Mouse (Mus musculus) gastrocnemius, adult 8-10 months (tissue): ENCODE results near the gene Gm12394. TPM values are rescaled to one million over a fixed set of nuclear protein-coding genes. Genes with fewer than 3 reads are reported as not detected.
"Not testable (repeated sequence)": the region's sequence is repeated elsewhere in the genome, so short reads cannot be mapped to it uniquely, and the experiment has no call there.

Experiments used
- DNase-seq, 2 experiments: peaks; one replicate each; pipeline ENCODE4 v3.0.0; 2022; ENCODE audit warnings: low spot score in 2 of 2
- total RNA-seq, 4 experiments: library from RNA; stranded (reverse); gene quantifications; 2 replicates each; pipeline ENCODE4 v1.2.4; 2022

Gene Gm12394
- total RNA-seq, 4 experiments from 2014 or later = not detected

DNA sequence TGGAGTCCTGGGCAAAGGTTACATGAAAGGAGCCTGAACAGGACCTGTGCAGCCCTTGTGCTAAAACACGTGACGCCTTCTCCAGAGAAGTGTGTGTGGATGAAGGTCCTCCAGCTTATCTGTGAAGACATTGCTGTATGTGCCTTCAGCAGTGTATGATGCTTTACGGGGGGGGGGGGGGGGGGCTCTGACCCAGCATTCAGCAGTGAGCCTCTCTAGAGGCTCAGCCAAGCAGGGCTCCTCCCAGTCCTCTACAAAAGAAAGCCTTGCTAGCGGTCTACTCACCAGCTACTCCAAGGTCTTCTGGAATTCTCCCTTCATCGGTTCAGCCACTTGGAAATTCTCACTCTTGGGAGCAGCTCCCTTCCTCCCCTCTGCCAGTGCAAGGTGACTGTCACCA is 6.9 kb upstream of the Gm12394 start:
- DNase-seq = not testable (repeated sequence)

GRCm38 (mm10) chr4:42860483-42860882 is 3.9 kb upstream of the Gm12394 start:
- DNase-seq = not testable (repeated sequence)

DNA sequence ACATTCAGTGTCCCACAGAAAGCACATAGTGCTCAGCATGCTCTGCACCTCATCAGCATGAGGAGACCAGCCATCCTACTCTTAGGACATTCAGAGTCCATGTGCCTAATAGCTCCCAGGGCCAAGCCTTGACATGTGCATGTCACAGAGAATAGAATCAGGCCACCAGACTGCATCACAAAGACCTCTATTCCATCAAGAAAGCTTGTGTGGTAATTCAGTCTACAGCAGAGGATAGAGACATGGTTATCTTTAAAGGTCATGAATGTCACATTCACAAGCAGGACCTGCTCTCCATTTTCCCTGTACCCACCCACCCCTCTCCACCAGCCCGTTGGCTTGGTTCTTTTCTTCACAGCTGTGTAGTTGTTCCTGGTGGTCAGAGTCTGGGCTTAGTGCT is 2.8 kb downstream of the Gm12394 start, which contains the start of gene Fam205a1:
Gene Fam205a1 (minus strand): TSS at position 101 of the 400 bp plus-strand sequence.
- DNase-seq = not testable (repeated sequence)

GRCm38 (mm10) chr4:42773893-42774292 is 82.7 kb downstream of the Gm12394 start, which contains the start of gene Ccl21a:
TSS of gene Ccl21a (minus strand) at chr4:42773993.
- DNase-seq = not testable (repeated sequence)

DNA sequence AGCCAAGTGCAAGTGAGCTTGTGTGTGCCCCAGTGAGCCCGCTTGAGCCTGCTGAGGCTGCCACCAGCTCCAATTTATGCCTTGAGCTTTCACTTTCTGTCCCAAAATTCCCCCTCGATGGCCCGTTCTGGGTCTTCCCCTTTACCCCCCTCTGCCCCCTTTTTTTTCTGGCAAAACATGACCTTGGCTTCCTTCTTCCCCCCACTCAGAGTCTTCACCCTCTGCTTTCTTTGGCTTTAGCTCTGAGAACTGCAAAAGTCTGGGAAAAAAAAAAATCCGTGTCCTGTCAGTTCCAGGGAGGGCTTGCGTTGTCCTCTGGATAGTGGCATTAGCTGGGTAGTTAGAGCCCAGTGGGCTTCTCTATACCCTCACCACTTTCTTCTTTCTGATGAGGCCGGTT is 100.1 kb downstream of the Gm12394 start, which contains the start of gene Ccl19:
Gene Ccl19 (minus strand): TSS at position 101 of the 400 bp plus-strand sequence.
- DNase-seq = not testable (repeated sequence)

GRCm38 (mm10) chr4:42735245-42735644 is 121.3 kb downstream of the Gm12394 start, which contains the start of gene 4930578G10Rik:
TSS of gene 4930578G10Rik (plus strand) at chr4:42735545.
- DNase-seq = not testable (repeated sequence)

Other genes with a start within 250 kb of the Gm12394 start
- not detected for gene Gm10591, start 244.6 kb downstream of the Gm12394 start, total RNA-seq
- 10 to 100 TPM in 2 of 4 experiments, 1 to 10 TPM in 2; 7.6 to 16.1 (median 10.5) TPM for gene Gm2564, start 227.1 kb downstream of the Gm12394 start, total RNA-seq
- gene Ccl27b, start 201.5 kb downstream of the Gm12394 start, total RNA-seq = not detected
- under 1 TPM in 1 of 4 experiments, not detected in 3; 0.76 TPM for gene Il11ra2, start 194.9 kb downstream of the Gm12394 start, total RNA-seq
- under 1 TPM in 3 of 4 experiments, not detected in 1; 0.44 to 0.97 (median 0.51) TPM for gene 4930578G10Rik, start 121.2 kb downstream of the Gm12394 start, total RNA-seq
- not detected for gene Ccl19, start 100.2 kb downstream of the Gm12394 start, total RNA-seq
- gene Ccl21a, start 82.8 kb downstream of the Gm12394 start, total RNA-seq = 10 to 100 TPM in 2 of 4 experiments, 1 to 10 TPM in 2; 7.4 to 13.9 (median 10.1) TPM
- gene Fam205a1, start 2.9 kb downstream of the Gm12394 start, total RNA-seq = not detected
- under 1 TPM; 0.53 to 0.75 (median 0.56) TPM for gene Fam205c, start 17.5 kb upstream of the Gm12394 start, total RNA-seq
- under 1 TPM; 0.27 to 0.67 (median 0.50) TPM for gene Phf24, start 59.9 kb upstream of the Gm12394 start, total RNA-seq
- gene Dnajb5, start 93.0 kb upstream of the Gm12394 start, total RNA-seq = 100 to 1,000 TPM; 203 to 225 (median 211) TPM
- gene 1700022I11Rik, start 112.8 kb upstream of the Gm12394 start, total RNA-seq = not detected
- 100 to 1,000 TPM; 252 to 285 (median 260) TPM for gene Vcp, start 143.7 kb upstream of the Gm12394 start, total RNA-seq
- 1 to 10 TPM; 1.1 to 2.2 (median 1.5) TPM for gene Fancg, start 153.7 kb upstream of the Gm12394 start, total RNA-seq
- gene Pigo, start 169.0 kb upstream of the Gm12394 start, total RNA-seq = 1 to 10 TPM; 4.8 to 8.1 (median 5.9) TPM
- gene Stoml2, start 174.9 kb upstream of the Gm12394 start, total RNA-seq = 100 to 1,000 TPM in 2 of 4 experiments, 10 to 100 TPM in 2; 88.7 to 116 (median 107) TPM
- gene Fam214b, start 189.4 kb upstream of the Gm12394 start, total RNA-seq = 10 to 100 TPM; 25.3 to 30.3 (median 26.4) TPM
- gene Unc13b, start 202.2 kb upstream of the Gm12394 start, total RNA-seq = 1 to 10 TPM; 1.2 to 2.8 (median 1.5) TPM